9 mouse cellular contexts compared by ENCODE assay signal in genomic region chr13:118379155-118379554, GRCm38 (mm10). TPM values are rescaled to one million over a fixed set of nuclear protein-coding genes. Genes with fewer than 3 reads are reported as not detected.
DNase-seq lines count a peak whose midpoint lies in the region; ATAC-seq and TF ChIP-seq lines count a peak whose summit lies in the region.
"Had no signal": no experiment of that assay in that cellular context is flagged by ENCODE, and none has a peak within 500 bp of the region (broad histone marks: within the 10 kb centered on the region; RNA-seq: fewer than 3 reads in every experiment).

No protein-coding gene starts in this region.

- no peak overlapping the region for H3K4me3 ChIP-seq in kidney, adult 2 months (ENCODE audit: insufficient read depth, low read depth, low read length)
- no peak overlapping the region for H3K4me3 ChIP-seq in kidney, embryonic 14.5 days (ENCODE audit: low read length)
- H3K4me3 ChIP-seq: megakaryocyte, embryonic 14.5 days had no signal

- TF ChIP-seq POLR2A in kidney, adult 2 months (IDR thresholded peaks at IDR 0.05; ENCODE audit: low read depth, low read length): no peak

- WGBS in kidney, adult 2 months: 70% methylated on average over 1 of the region's 1 CpGs
- 80% methylated on average over 1 of the region's 1 CpGs for WGBS in kidney, embryonic 14.5 days

- no peaks in the 10 kb centered on the region for H3K9me3 ChIP-seq in kidney, embryonic 14.5 days (ENCODE audit: control insufficient read depth, low read length)
- H3K9me3 ChIP-seq: megakaryocyte, embryonic 14.5 days had no signal

- no peak overlapping the region for H3K4me2 ChIP-seq in kidney, embryonic 14.5 days (replicated peaks; ENCODE audit: low read depth, low read length)

- ATAC-seq in kidney, embryonic 14.5 days (ENCODE audit: low FRiP score, low TSS enrichment): no peak

- no peak overlapping the region for H3K9ac ChIP-seq in kidney, embryonic 14.5 days (ENCODE audit: low read depth, low read length)

- peak; percentile 78 for TF ChIP-seq CTCF in kidney, adult 2 months (conservative IDR thresholded peaks at IDR 0.05; ENCODE audit: insufficient read depth, insufficient read length, low read depth, low read length)

- H3K36me3 ChIP-seq in kidney, adult 2 months (ENCODE audit: control insufficient read depth, insufficient read depth, low read length): peaks cover 3% of the 10 kb centered on the region
- H3K36me3 ChIP-seq in kidney, embryonic 14.5 days (ENCODE audit: control insufficient read depth, insufficient read depth, low read length): peaks cover 48% of the 10 kb centered on the region

- peak; percentile 59 for DNase-seq in kidney, adult 2 months
- peak; percentile 40 for DNase-seq in NIH3T3 (ENCODE audit: low read depth)
- DNase-seq in cerebellum, adult 8-10 months: peak; percentile 46
- DNase-seq in frontal cortex, postnatal 36 days (ENCODE audit: low spot score in 2 of 2): peak; percentile 54 to 78
- DNase-seq in layer of hippocampus, adult 9-10 months (ENCODE audit: low spot score): peak; percentile 51
- DNase-seq in lung, postnatal 4 days: peak; percentile 23 to 44
- DNase-seq in spleen, postnatal 10 days (ENCODE audit: low spot score in 2 of 2): peak; percentile 41 to 71

- H3K27me3 ChIP-seq in kidney, adult 2 months (replicated peaks; ENCODE audit: control insufficient read depth, insufficient read depth, low read length): no peaks in the 10 kb centered on the region
- no peaks in the 10 kb centered on the region for H3K27me3 ChIP-seq in kidney, embryonic 14.5 days (ENCODE audit: control insufficient read depth, insufficient read depth, low read length)
- H3K27me3 ChIP-seq: megakaryocyte, embryonic 14.5 days had no signal

- H3K4me1 ChIP-seq in kidney, adult 2 months (ENCODE audit: control insufficient read depth, insufficient read depth, low read length): no peaks in the 10 kb centered on the region
- no peaks in the 10 kb centered on the region for H3K4me1 ChIP-seq in kidney, embryonic 14.5 days (ENCODE audit: control insufficient read depth, insufficient read depth, low read length)
- H3K4me1 ChIP-seq: megakaryocyte, embryonic 14.5 days had no signal

- no peak overlapping the region for H3K27ac ChIP-seq in kidney, adult 2 months (ENCODE audit: insufficient read depth, low read depth, low read length)
- H3K27ac ChIP-seq in kidney, embryonic 14.5 days (ENCODE audit: low read depth, low read length): no peak overlapping the region

RNA-seq across cellular contexts. Expression of gene B430218F22Rik, which starts 7.3 kb away (rescaled TPM):
- 0.14 and 0.20 TPM in 2 replicates for polyA plus RNA-seq in kidney, adult 2 months (2012; rRNA removed)
- 0.41 and 1.2 TPM in 2 replicates for polyA plus RNA-seq in kidney, embryonic 14.5 days (2014; fragmentation: Nextera tagmentation; extraction: Ambion mirVana)

RNA-seq across cellular contexts. Expression of gene Mrps30, which starts 7.9 kb away (rescaled TPM):
- 15.5 and 19.8 TPM in 2 replicates for polyA plus RNA-seq in kidney, adult 2 months (2012; rRNA removed)
- polyA plus RNA-seq in kidney, embryonic 14.5 days (2014; fragmentation: Nextera tagmentation; extraction: Ambion mirVana): 38.8 and 41.4 TPM in 2 replicates
